14 mouse cellular contexts compared by ENCODE assay signal in genomic region chr4:12334832-12335587, GRCm38 (mm10).
DNase-seq lines count a peak whose midpoint lies in the region; ATAC-seq and TF ChIP-seq lines count a peak whose summit lies in the region.
"Had no signal": no experiment of that assay in that cellular context is flagged by ENCODE, and none has a peak within 500 bp of the region (broad histone marks: within the 10 kb centered on the region; RNA-seq: fewer than 3 reads in every experiment).

No protein-coding gene starts in this region.

- no peak overlapping the region for H3K4me2 ChIP-seq in forebrain, embryonic 14.5 days (ENCODE audit: low read length)
- no peak overlapping the region for H3K4me2 ChIP-seq in hindbrain, embryonic 11.5 days (replicated peaks; ENCODE audit: low read depth, low read length)
- H3K4me2 ChIP-seq in midbrain, embryonic 15.5 days: peak overlapping the region; percentile 9
- H3K4me2 ChIP-seq: embryonic facial prominence, embryonic 12.5 days; heart, embryonic 13.5 days; liver, embryonic 15.5 days had no signal

- TF ChIP-seq CTCF in left cerebral cortex, adult 2 months (IDR thresholded peaks at IDR 0.05): no peak

- ATAC-seq in forebrain, embryonic 14.5 days: peak; percentile 80
- ATAC-seq in hindbrain, embryonic 11.5 days (ENCODE audit: low FRiP score): peak; percentile 82
- peak; percentile 84 for ATAC-seq in midbrain, embryonic 15.5 days (replicated peaks)
- ATAC-seq: intestine, embryonic 16.5 days had no signal

- H3K4me1 ChIP-seq in forebrain, embryonic 14.5 days (ENCODE audit: control insufficient read depth, insufficient read depth, low read length): no peaks in the 10 kb centered on the region
- no peaks in the 10 kb centered on the region for H3K4me1 ChIP-seq in hindbrain, embryonic 11.5 days (replicated peaks; ENCODE audit: control insufficient read depth, insufficient read depth, low read length)
- peaks cover 10% of the 10 kb centered on the region for H3K4me1 ChIP-seq in midbrain, embryonic 15.5 days
- no peaks in the 10 kb centered on the region for H3K4me1 ChIP-seq in limb, embryonic 10.5 days
- H3K4me1 ChIP-seq: embryonic facial prominence, embryonic 12.5 days; liver, embryonic 15.5 days had no signal

- no peaks in the 10 kb centered on the region for H3K27me3 ChIP-seq in forebrain, embryonic 14.5 days (replicated peaks; ENCODE audit: control insufficient read depth, insufficient read depth, low read length)
- H3K27me3 ChIP-seq in hindbrain, embryonic 11.5 days (ENCODE audit: control insufficient read depth, insufficient read depth, low read length): no peaks in the 10 kb centered on the region
- no peaks in the 10 kb centered on the region for H3K27me3 ChIP-seq in midbrain, embryonic 15.5 days (replicated peaks)
- no peaks in the 10 kb centered on the region for H3K27me3 ChIP-seq in limb, embryonic 10.5 days (ENCODE audit: low read depth, poor library complexity, severe bottlenecking)
- H3K27me3 ChIP-seq: embryonic facial prominence, embryonic 12.5 days; heart, embryonic 13.5 days; liver, embryonic 15.5 days had no signal

- intact Hi-C loops in left cerebral cortex, adult 2 months (cut with DNase I): no loop called here

- no peaks in the 10 kb centered on the region for H3K9me3 ChIP-seq in forebrain, embryonic 14.5 days (replicated peaks; ENCODE audit: control insufficient read depth, low read length)
- H3K9me3 ChIP-seq in hindbrain, embryonic 11.5 days (ENCODE audit: control insufficient read depth, low read length): no peaks in the 10 kb centered on the region
- no peaks in the 10 kb centered on the region for H3K9me3 ChIP-seq in midbrain, embryonic 15.5 days
- no peaks in the 10 kb centered on the region for H3K9me3 ChIP-seq in limb, embryonic 10.5 days (replicated peaks)
- H3K9me3 ChIP-seq: embryonic facial prominence, embryonic 12.5 days; heart, embryonic 13.5 days; liver, embryonic 15.5 days had no signal

- H3K4me3 ChIP-seq in left cerebral cortex, adult 2 months: no peak overlapping the region
- H3K4me3 ChIP-seq in forebrain, embryonic 14.5 days (ENCODE audit: low read depth, low read length): no peak overlapping the region
- H3K4me3 ChIP-seq in hindbrain, embryonic 11.5 days (ENCODE audit: low read depth, low read length): no peak overlapping the region
- H3K4me3 ChIP-seq in midbrain, embryonic 15.5 days: no peak overlapping the region
- H3K4me3 ChIP-seq in limb, embryonic 10.5 days: no peak overlapping the region
- H3K4me3 ChIP-seq: embryonic facial prominence, embryonic 12.5 days; heart, embryonic 13.5 days; liver, embryonic 15.5 days had no signal

- no peak overlapping the region for H3K9ac ChIP-seq in forebrain, embryonic 14.5 days (ENCODE audit: low read length)
- no peak overlapping the region for H3K9ac ChIP-seq in hindbrain, embryonic 11.5 days (ENCODE audit: low read depth, low read length)
- H3K9ac ChIP-seq in midbrain, embryonic 15.5 days: no peak overlapping the region
- H3K9ac ChIP-seq: embryonic facial prominence, embryonic 12.5 days; heart, embryonic 13.5 days; liver, embryonic 15.5 days had no signal

- 57% methylated on average over 7 of the region's 7 CpGs for WGBS in forebrain, embryonic 14.5 days
- WGBS in hindbrain, embryonic 11.5 days: 68% methylated on average over 7 of the region's 7 CpGs
- WGBS in midbrain, embryonic 15.5 days: 48% methylated on average over 7 of the region's 7 CpGs
- 87% methylated on average over 7 of the region's 7 CpGs for WGBS in limb, embryonic 10.5 days

- DNase-seq in left cerebral cortex, adult 8-10 months (ENCODE audit: low spot score in 2 of 2): peak; percentile 2 to 11
- no peak for DNase-seq in left cerebral cortex, adult 2 months (ENCODE audit: extremely low spot score in 1 of 2, low spot score in 2 of 2)
- DNase-seq in forebrain, embryonic 14.5 days (ENCODE audit: low spot score): peak; percentile 52
- DNase-seq in hindbrain, embryonic 11.5 days (ENCODE audit: low spot score): peak; percentile 5
- no peak for DNase-seq in testis, postnatal 14 days (ENCODE audit: low spot score)
- no peak for DNase-seq in kidney, postnatal 36 days
- DNase-seq in limb, embryonic 10.5 days (ENCODE audit: low spot score): no peak
- DNase-seq: cerebellum, adult 9-10 months; kidney, postnatal 25 days had no signal

- H3K27ac ChIP-seq in left cerebral cortex, adult 2 months: no peak overlapping the region
- H3K27ac ChIP-seq in forebrain, embryonic 14.5 days (ENCODE audit: low read depth, low read length): peak overlapping the region; percentile 21
- H3K27ac ChIP-seq in hindbrain, embryonic 11.5 days (ENCODE audit: low read depth, low read length): peak overlapping the region; percentile 60; the same call in 1 of the 2 replicates
- H3K27ac ChIP-seq in midbrain, embryonic 15.5 days: peak overlapping the region; percentile 70
- H3K27ac ChIP-seq in limb, embryonic 10.5 days: no peak overlapping the region
- H3K27ac ChIP-seq: embryonic facial prominence, embryonic 12.5 days; heart, embryonic 13.5 days; liver, embryonic 15.5 days had no signal

- no peaks in the 10 kb centered on the region for H3K36me3 ChIP-seq in forebrain, embryonic 14.5 days (ENCODE audit: control insufficient read depth, insufficient read depth, low read length)
- no peaks in the 10 kb centered on the region for H3K36me3 ChIP-seq in hindbrain, embryonic 11.5 days (ENCODE audit: control insufficient read depth, insufficient read depth, low read length)
- H3K36me3 ChIP-seq in midbrain, embryonic 15.5 days (replicated peaks): no peaks in the 10 kb centered on the region
- no peaks in the 10 kb centered on the region for H3K36me3 ChIP-seq in limb, embryonic 10.5 days
- H3K36me3 ChIP-seq: embryonic facial prominence, embryonic 12.5 days; heart, embryonic 13.5 days; liver, embryonic 15.5 days had no signal

Comparison
In these comparisons a context has a peak if more than half of its experiments do, and no peak if none do; other contexts are left out.
1. DNase-seq: peak in left cerebral cortex, adult 8-10 months (2 of 2), forebrain, embryonic 14.5 days (single experiment) and hindbrain, embryonic 11.5 days (single experiment); none in left cerebral cortex, adult 2 months (0 of 2), testis, postnatal 14 days (single experiment), kidney, postnatal 36 days (0 of 2) and limb, embryonic 10.5 days (single experiment).
2. H3K27ac ChIP-seq: peak in forebrain, embryonic 14.5 days (single experiment), hindbrain, embryonic 11.5 days (single experiment) and midbrain, embryonic 15.5 days (single experiment); none in left cerebral cortex, adult 2 months (single experiment) and limb, embryonic 10.5 days (single experiment).
3. Peak in every context shown above with its lines, with median percentiles within 50 percentile points of each other: ATAC-seq.